Mouse (Mus musculus): ENCODE results near the gene Dph2. TPM values are rescaled to one million over a fixed set of nuclear protein-coding genes. Genes with fewer than 3 reads are reported as not detected.

The Dph2 gene
- polyA plus RNA-seq, 1 experiment, result 8.0 TPM

DNA sequence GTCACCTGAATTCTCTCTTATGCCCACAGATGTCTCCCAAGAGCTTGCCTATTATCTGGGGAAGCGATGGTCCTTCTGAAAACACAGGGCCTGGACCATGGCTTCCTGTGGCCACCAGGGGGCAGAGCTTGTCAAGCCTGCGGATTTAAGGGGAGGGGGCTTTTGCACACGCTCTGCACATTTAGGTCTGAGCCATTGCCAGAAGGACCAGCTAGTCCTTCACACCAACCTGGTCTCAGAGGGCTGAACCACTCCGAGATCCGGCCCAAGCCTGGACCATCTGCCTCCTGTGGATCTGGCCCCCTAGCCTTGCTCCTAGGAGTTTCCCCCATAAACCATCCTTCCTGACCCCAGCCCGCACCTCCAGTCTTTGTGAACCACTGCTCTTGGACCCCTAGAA is 36.4 kb upstream of the Dph2 start:
- Histone ChIP-seq H3K4me1 (ENCODE audit: control insufficient read depth, insufficient read depth, low read length) (no peaks in the 10 kb centered on the region), H3K27me3 (ENCODE audit: control insufficient read depth, insufficient read depth, low read length, poor library complexity, severe bottlenecking) (no peaks in the 10 kb centered on the region; the same call in 1 of the 2 replicates), H3K27ac (ENCODE audit: insufficient read depth, low read length) (no peak overlapping the region), H3K36me3 (ENCODE audit: control insufficient read depth, insufficient read depth, low read length, poor library complexity, severe bottlenecking) (no peaks in the 10 kb centered on the region), H3K9ac (ENCODE audit: low read depth, poor library complexity, severe bottlenecking) (no peak overlapping the region; the same call in 1 of the 2 replicates), H3K9me3 (replicated peaks; ENCODE audit: control insufficient read depth, insufficient read depth, low read length, poor library complexity, severe bottlenecking) (no peaks in the 10 kb centered on the region), H3K4me3 (ENCODE audit: low read depth, low read length) (no peak overlapping the region)
- TF ChIP-seq EP300 (IDR thresholded peaks at IDR 0.05; ENCODE audit: insufficient read depth, low read depth, low read length) (no peak), POLR2A (IDR thresholded peaks at IDR 0.05; ENCODE audit: insufficient read depth, low read length) (no peak), CTCF (IDR thresholded peaks at IDR 0.05; ENCODE audit: low read depth, low read length) (peak; percentile 90)

DNA sequence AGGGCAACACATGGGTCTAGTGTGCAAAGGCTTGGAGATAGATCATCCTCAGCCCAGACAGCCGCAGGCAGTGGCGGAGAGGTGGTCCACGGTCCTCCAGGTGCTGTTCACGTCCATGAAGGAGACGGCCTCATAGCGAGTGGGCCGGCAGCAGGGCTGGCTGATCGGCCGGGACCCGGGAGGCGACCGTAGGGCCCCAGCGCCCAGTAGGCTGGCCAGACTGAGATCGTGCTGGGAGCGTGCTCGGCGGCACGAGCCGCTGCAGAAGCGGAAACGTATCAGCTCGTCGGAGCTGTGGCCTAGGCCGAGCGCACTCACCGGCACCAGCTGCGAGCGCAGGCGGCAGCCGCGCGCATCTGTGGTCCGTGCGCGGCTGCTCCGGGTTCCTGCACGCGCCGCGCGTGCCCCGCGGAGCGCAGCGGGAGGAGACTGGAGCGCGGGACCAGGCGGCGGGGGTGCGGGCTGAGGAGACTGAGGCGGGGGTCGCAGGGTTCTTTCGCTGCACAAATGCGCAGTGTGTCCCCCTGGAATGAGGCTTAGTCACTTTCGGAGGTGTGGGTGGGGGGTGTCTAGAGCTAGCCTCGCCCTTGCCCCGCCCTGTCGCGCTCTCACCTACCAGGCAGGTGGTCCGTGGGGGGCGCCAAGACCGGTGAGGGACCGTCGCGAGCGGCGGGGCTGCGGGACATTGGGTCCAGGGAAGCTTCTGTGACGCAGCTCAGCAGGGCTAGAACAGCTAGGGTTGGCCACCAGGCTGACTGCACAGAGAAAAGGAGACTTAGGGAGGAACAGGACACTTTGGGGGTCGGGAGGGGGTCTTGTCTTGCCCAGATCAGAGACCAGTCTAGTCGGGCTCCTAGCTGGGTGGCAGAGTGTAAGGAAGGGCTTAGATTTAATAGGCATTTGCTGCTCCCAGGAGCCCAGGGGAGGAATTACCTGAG is 35.0 kb upstream of the Dph2 start:
- Histone ChIP-seq H3K9me3 (replicated peaks; ENCODE audit: control insufficient read depth, insufficient read depth, low read length, poor library complexity, severe bottlenecking) (no peaks in the 10 kb centered on the region), H3K4me1 (ENCODE audit: control insufficient read depth, insufficient read depth, low read length) (no peaks in the 10 kb centered on the region), H3K36me3 (ENCODE audit: control insufficient read depth, insufficient read depth, low read length, poor library complexity, severe bottlenecking) (no peaks in the 10 kb centered on the region), H3K4me3 (ENCODE audit: low read depth, low read length) (peak overlapping the region; percentile 35), H3K27me3 (ENCODE audit: control insufficient read depth, insufficient read depth, low read length, poor library complexity, severe bottlenecking) (no peaks in the 10 kb centered on the region; the same call in 1 of the 2 replicates), H3K9ac (ENCODE audit: low read depth, poor library complexity, severe bottlenecking) (peak overlapping the region; percentile 48), H3K27ac (ENCODE audit: insufficient read depth, low read length) (no peak overlapping the region)
- TF ChIP-seq POLR2A (IDR thresholded peaks at IDR 0.05; ENCODE audit: insufficient read depth, low read length) (no peak), EP300 (IDR thresholded peaks at IDR 0.05; ENCODE audit: insufficient read depth, low read depth, low read length) (no peak), CTCF (IDR thresholded peaks at IDR 0.05; ENCODE audit: low read depth, low read length) (no peak)

DNA sequence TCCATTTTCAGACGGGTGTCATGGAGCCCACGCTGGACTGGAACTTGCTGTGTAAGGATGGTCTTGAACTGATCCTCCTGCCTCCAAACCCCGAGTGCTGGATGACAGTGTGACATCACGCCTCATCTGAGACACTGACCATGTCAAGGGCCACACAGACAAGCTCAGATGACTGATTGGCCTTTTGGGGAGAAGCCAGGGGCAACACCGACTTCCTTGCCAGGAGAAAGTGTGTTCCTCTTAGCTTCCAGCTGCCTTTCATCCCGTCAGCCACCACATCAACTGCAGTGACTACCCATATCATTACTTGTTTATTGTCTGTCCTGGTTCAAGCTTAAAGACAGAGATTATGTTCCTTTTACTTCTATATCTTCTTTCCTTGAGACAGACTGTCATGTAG is 33.1 kb upstream of the Dph2 start:
- Histone ChIP-seq H3K27ac (ENCODE audit: insufficient read depth, low read length) (no peak overlapping the region), H3K4me1 (ENCODE audit: control insufficient read depth, insufficient read depth, low read length) (no peaks in the 10 kb centered on the region), H3K9me3 (replicated peaks; ENCODE audit: control insufficient read depth, insufficient read depth, low read length, poor library complexity, severe bottlenecking) (no peaks in the 10 kb centered on the region), H3K27me3 (ENCODE audit: control insufficient read depth, insufficient read depth, low read length, poor library complexity, severe bottlenecking) (no peaks in the 10 kb centered on the region; the same call in 1 of the 2 replicates), H3K36me3 (ENCODE audit: control insufficient read depth, insufficient read depth, low read length, poor library complexity, severe bottlenecking) (no peaks in the 10 kb centered on the region), H3K4me3 (ENCODE audit: low read depth, low read length) (no peak overlapping the region), H3K9ac (ENCODE audit: low read depth, poor library complexity, severe bottlenecking) (no peak overlapping the region)
- TF ChIP-seq EP300 (IDR thresholded peaks at IDR 0.05; ENCODE audit: insufficient read depth, low read depth, low read length) (no peak), POLR2A (IDR thresholded peaks at IDR 0.05; ENCODE audit: insufficient read depth, low read length) (no peak), CTCF (IDR thresholded peaks at IDR 0.05; ENCODE audit: low read depth, low read length) (no peak)

DNA sequence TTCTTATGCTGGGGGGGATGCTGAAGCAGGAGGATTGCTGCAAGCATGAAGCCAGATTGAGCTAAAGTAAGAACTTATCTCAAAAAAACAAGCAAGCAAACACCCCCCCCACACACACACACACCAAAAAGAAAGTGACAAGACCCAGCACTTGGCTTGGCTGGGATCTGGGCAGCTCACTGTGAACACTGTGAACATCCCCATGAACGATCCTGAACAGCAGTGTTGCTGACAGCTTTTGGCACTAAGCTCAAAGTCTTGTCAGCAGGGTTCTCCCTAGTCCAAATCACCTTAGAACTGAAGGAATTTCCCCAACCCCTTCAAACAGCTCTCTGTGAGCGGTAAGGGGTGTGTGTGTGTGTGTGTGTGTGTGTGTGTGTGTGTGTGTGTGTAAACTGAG is 31.6 kb upstream of the Dph2 start:
- Histone ChIP-seq H3K9me3 (replicated peaks; ENCODE audit: control insufficient read depth, insufficient read depth, low read length, poor library complexity, severe bottlenecking) (no peaks in the 10 kb centered on the region), H3K36me3 (ENCODE audit: control insufficient read depth, insufficient read depth, low read length, poor library complexity, severe bottlenecking) (no peaks in the 10 kb centered on the region), H3K9ac (ENCODE audit: low read depth, poor library complexity, severe bottlenecking) (no peak overlapping the region), H3K27ac (ENCODE audit: insufficient read depth, low read length) (no peak overlapping the region), H3K27me3 (ENCODE audit: control insufficient read depth, insufficient read depth, low read length, poor library complexity, severe bottlenecking) (no peaks in the 10 kb centered on the region; the same call in 1 of the 2 replicates), H3K4me1 (ENCODE audit: control insufficient read depth, insufficient read depth, low read length) (no peaks in the 10 kb centered on the region), H3K4me3 (ENCODE audit: low read depth, low read length) (no peak overlapping the region)
- TF ChIP-seq POLR2A (IDR thresholded peaks at IDR 0.05; ENCODE audit: insufficient read depth, low read length), result no peak
- no peak for TF ChIP-seq EP300 (IDR thresholded peaks at IDR 0.05; ENCODE audit: insufficient read depth, low read depth, low read length)

DNA sequence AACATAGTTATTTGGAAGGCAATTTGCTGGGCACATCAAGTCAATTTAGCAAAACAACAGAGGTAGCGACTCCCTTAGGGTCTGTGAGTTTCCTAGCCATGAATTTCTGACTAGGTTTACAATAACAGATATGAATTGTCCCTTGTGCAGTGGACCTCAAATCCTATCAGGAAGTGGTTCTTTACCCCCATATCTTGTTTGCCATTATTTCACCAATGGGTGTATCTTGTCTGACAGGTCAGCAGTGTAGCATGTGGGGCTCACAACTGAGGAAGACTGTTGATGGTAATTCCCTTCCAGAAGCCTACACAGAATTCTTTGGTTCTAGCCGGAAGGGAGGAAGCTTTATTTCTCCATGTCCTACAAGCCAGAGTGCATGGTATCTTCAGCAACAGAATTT is 29.5 kb upstream of the Dph2 start:
- no peak for TF ChIP-seq POLR2A (IDR thresholded peaks at IDR 0.05; ENCODE audit: insufficient read depth, low read length)
- Histone ChIP-seq H3K36me3 (ENCODE audit: control insufficient read depth, insufficient read depth, low read length, poor library complexity, severe bottlenecking) (no peaks in the 10 kb centered on the region), H3K4me1 (ENCODE audit: control insufficient read depth, insufficient read depth, low read length) (no peaks in the 10 kb centered on the region), H3K27me3 (ENCODE audit: control insufficient read depth, insufficient read depth, low read length, poor library complexity, severe bottlenecking) (no peaks in the 10 kb centered on the region), H3K9ac (ENCODE audit: low read depth, poor library complexity, severe bottlenecking) (no peak overlapping the region), H3K9me3 (replicated peaks; ENCODE audit: control insufficient read depth, insufficient read depth, low read length, poor library complexity, severe bottlenecking) (no peaks in the 10 kb centered on the region), H3K4me3 (ENCODE audit: low read depth, low read length) (no peak overlapping the region), H3K27ac (ENCODE audit: insufficient read depth, low read length) (no peak overlapping the region)

DNA sequence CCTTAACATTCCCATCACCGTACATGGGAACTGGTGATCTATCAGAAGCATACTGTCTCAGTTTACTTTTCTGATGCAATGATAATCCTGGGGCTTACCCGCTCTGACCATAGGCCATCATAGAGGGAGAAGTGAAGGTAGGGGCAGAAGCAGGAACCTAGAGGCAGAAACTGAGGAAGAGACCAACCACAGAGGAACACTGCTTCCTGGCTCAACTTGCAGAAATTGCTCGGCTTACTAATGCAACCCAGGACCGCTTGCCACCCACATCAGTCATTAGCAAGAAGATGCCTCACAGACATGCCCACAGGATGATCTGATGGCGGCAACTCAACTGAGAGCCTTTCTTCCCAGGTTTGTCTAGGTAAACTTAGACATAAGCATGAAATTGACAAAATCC is 26.9 kb upstream of the Dph2 start:
- no peak overlapping the region for H3K4me3 ChIP-seq (ENCODE audit: low read depth, low read length)
- no peaks in the 10 kb centered on the region for H3K36me3 ChIP-seq (ENCODE audit: control insufficient read depth, insufficient read depth, low read length, poor library complexity, severe bottlenecking)

More for the DNA sequence above, 26.9 kb upstream of the Dph2 start:
- H3K4me1 ChIP-seq (ENCODE audit: control insufficient read depth, insufficient read depth, low read length), result no peaks in the 10 kb centered on the region
- H3K9ac ChIP-seq (ENCODE audit: low read depth, poor library complexity, severe bottlenecking), result no peak overlapping the region
- no peaks in the 10 kb centered on the region for H3K27me3 ChIP-seq (ENCODE audit: control insufficient read depth, insufficient read depth, low read length, poor library complexity, severe bottlenecking)
- no peak overlapping the region for H3K27ac ChIP-seq (ENCODE audit: insufficient read depth, low read length)
- no peaks in the 10 kb centered on the region for H3K9me3 ChIP-seq (replicated peaks; ENCODE audit: control insufficient read depth, insufficient read depth, low read length, poor library complexity, severe bottlenecking)
- TF ChIP-seq CTCF (IDR thresholded peaks at IDR 0.05; ENCODE audit: low read depth, low read length) (no peak), EP300 (IDR thresholded peaks at IDR 0.05; ENCODE audit: insufficient read depth, low read depth, low read length) (no peak), POLR2A (IDR thresholded peaks at IDR 0.05; ENCODE audit: insufficient read depth, low read length) (no peak)

All from ES-Bruce4 (cell line).